Mouse (Mus musculus) neural tube, embryonic 15.5 days (tissue): ENCODE results near the gene Tmem136. TPM values are rescaled to one million over a fixed set of nuclear protein-coding genes. Genes with fewer than 3 reads are reported as not detected.

Experiments used
- ATAC-seq: fragments of 200-750 bp; cut with Nextera tagmentation; 2 replicates; pipeline ENCODE4 v1.8.0; 2017; ENCODE audit warnings: mild to moderate bottlenecking, moderate TSS enrichment, moderate library complexity; ENCODE audit not compliant: low FRiP score
- H3K27ac ChIP-seq: fragments of 300-500 bp; sonication (generic); replicated peaks from 2 replicates; pipeline ENCODE4 v1.5.1; 2015; ENCODE audit warnings: mild to moderate bottlenecking, inconsistent platforms
- H3K27me3 ChIP-seq: fragments of 300-500 bp; sonication (generic); replicated peaks from 2 replicates; pipeline ENCODE4 v1.6.1; 2015; ENCODE audit warnings: inconsistent platforms
- H3K36me3 ChIP-seq: fragments of 300-500 bp; sonication (generic); 2 replicates; pipeline ENCODE4 v1.6.1; 2015; ENCODE audit warnings: inconsistent platforms
- H3K4me1 ChIP-seq: fragments of 300-500 bp; sonication (generic); 2 replicates; pipeline ENCODE4 v1.6.1; 2015; ENCODE audit warnings: inconsistent platforms
- H3K4me2 ChIP-seq: fragments of 300-500 bp; sonication (generic); 2 replicates; pipeline ENCODE4 v1.6.1; 2015; ENCODE audit warnings: inconsistent platforms, mild to moderate bottlenecking, moderate library complexity
- H3K4me3 ChIP-seq: fragments of 300-500 bp; sonication (generic); replicated peaks from 2 replicates; pipeline ENCODE4 v1.5.1; 2015; ENCODE audit warnings: mild to moderate bottlenecking, inconsistent platforms
- H3K9ac ChIP-seq: fragments of 300-500 bp; sonication (generic); replicated peaks from 2 replicates; pipeline ENCODE4 v1.6.1; 2015; ENCODE audit warnings: mild to moderate bottlenecking, inconsistent platforms
- H3K9me3 ChIP-seq: fragments of 300-500 bp; sonication (generic); replicated peaks from 2 replicates; pipeline ENCODE4 v1.6.1; 2016; ENCODE audit warnings: inconsistent platforms
- WGBS: fragments of 180-500 bp; shearing (Covaris S2); methylation state at CpG from one replicate; pipeline ENCODE4 v1.1.7; 2015; ENCODE audit warnings: mixed read lengths; 5-methylcytosine and 5-hydroxymethylcytosine counted together
- polyA plus RNA-seq: library from polyadenylated mRNA; unstranded; fragments of >200 nt; fragmentation: Nextera tagmentation; extraction: Ambion mirVana; gene quantifications from 2 replicates; pipeline ENCODE4 v1.2.1, GENCODE M21; 2015

The Tmem136 gene
- polyA plus RNA-seq, 1 experiment from 2014 or later, result 11.0 TPM

DNA sequence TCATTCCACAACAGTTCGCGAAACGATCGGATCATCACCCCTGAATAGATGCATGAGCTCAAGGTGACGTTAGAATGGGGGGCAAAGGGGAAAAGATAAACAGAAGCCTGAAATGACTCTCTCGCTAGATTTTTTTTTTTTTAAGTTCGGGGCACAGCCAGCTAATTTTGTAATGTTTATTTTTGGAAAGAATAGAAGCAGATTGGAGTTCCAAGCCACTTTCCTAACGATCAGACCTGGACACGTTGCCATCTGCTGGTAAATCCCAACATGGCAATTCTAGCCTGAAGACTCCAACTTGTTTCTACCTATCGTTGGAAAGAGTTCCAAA is 9.2 kb downstream of the Tmem136 start, which contains the start of gene Arhgef12:
Arhgef12 (minus strand) TSS at position 53 of the 331 bp plus-strand sequence.
- ATAC-seq, result no peak
- peak within 1 kb of the TSS; percentile 74 for H3K4me3 ChIP-seq
- no peaks in the 10 kb centered on the region for H3K9me3 ChIP-seq
- peak within 1 kb of the TSS; percentile 85 for H3K27ac ChIP-seq
- peak within 1 kb of the TSS; percentile 81; the same call in 1 of the 2 replicates for H3K9ac ChIP-seq
- peak within 1 kb of the TSS; percentile 89 for H3K4me2 ChIP-seq
- H3K4me1 ChIP-seq, result peaks cover 44% of the 10 kb centered on the region
- peaks cover 25% of the 10 kb centered on the region for H3K36me3 ChIP-seq
- no peaks in the 10 kb centered on the region for H3K27me3 ChIP-seq
- 32% methylated on average over 10 of the region's 10 CpGs for WGBS

DNA sequence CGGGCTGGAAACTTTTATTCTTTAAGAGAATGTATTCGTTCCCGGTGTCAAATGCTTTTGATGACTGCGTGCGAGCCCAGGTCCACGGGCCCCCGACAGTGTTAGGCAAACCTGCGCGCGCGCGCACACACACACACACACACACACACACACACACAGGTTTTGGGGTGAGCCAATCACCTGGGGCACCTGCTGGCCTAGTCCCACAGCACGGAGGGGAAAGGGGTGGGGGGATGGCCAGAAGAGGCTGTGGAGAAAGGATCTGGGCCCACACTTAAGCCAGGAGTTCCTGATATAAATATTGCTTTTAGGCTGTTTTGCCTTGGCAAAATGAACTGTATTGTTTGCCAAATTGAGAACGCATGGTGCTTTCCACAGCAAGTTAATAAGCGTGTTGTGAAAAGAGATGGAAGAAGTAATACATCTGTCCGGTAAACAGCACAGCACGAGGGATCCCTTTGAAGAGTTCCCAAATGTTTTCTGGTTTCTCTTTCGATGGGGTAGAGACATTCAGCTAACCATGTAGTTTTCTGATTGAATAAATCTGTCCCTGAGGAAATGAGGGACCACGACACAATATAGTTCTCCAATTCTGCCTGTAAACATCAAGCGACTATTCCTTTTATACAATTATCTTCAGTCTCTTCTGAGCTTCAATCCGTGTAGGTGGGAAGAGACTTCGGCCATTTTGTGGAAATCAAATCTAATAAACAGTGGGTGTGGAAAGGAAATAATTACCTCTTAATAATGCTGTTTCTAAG is 9.8 kb downstream of the Tmem136 start:
- no peaks in the 10 kb centered on the region for H3K9me3 ChIP-seq
- peak; percentile 39 for ATAC-seq
- WGBS, result 16% methylated on average over 22 of the region's 22 CpGs
- H3K27ac ChIP-seq, result peak overlapping the region; percentile 85
- peak overlapping the region; percentile 74 for H3K4me3 ChIP-seq
- 0 out of 2 replicates have a peak overlapping the region, but pooled peaks have one; percentile 81 for H3K9ac ChIP-seq
- peak overlapping the region; percentile 89 for H3K4me2 ChIP-seq
- peaks cover 20% of the 10 kb centered on the region for H3K36me3 ChIP-seq
- peaks cover 49% of the 10 kb centered on the region for H3K4me1 ChIP-seq
- no peaks in the 10 kb centered on the region for H3K27me3 ChIP-seq

DNA sequence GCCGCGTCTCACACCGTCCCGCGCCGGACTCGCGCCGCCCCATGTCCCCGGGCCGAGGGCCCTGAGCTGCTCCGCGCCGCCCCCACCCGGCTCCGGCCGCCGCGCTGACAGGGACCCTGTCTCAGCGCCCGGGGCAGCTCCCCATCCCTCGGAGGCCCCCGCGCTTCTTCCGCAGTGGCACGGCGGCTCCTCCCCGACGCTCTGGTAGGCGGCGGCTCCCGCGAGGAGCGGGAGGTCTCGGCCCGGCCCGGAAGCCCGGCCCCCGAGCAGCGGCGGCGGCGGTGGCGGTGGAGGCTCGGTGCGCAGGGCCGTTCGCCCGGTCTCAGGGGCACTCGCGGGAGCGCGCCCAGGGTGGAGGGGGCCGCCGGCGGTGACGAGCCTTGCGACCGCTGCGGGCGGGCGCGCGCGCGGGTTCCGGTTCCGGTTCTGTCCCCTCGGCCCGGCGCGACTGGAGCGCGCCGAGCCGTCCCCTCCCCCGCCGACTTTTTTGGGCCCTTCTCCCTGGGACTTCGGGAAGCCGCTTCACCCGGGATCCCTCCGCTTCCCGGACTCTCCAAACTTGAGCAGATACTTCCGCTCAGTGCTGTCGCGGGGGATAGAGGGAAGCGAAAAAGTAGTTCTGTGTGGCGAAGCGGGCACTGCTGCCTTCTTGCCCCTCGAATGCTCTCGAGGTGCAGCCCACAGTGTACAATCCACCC is 10.6 kb downstream of the Tmem136 start:
- peak overlapping the region; percentile 89 for H3K4me2 ChIP-seq
- peaks cover 12% of the 10 kb centered on the region for H3K36me3 ChIP-seq
- peaks cover 49% of the 10 kb centered on the region for H3K4me1 ChIP-seq
- ATAC-seq, result peak; percentile 80
- under 1% methylated on average over 79 of the region's 91 CpGs for WGBS
- no peaks in the 10 kb centered on the region for H3K27me3 ChIP-seq
- H3K9ac ChIP-seq, result peak overlapping the region; percentile 81
- no peaks in the 10 kb centered on the region for H3K9me3 ChIP-seq
- peak overlapping the region; percentile 74 for H3K4me3 ChIP-seq
- H3K27ac ChIP-seq, result peak overlapping the region; percentile 85

DNA sequence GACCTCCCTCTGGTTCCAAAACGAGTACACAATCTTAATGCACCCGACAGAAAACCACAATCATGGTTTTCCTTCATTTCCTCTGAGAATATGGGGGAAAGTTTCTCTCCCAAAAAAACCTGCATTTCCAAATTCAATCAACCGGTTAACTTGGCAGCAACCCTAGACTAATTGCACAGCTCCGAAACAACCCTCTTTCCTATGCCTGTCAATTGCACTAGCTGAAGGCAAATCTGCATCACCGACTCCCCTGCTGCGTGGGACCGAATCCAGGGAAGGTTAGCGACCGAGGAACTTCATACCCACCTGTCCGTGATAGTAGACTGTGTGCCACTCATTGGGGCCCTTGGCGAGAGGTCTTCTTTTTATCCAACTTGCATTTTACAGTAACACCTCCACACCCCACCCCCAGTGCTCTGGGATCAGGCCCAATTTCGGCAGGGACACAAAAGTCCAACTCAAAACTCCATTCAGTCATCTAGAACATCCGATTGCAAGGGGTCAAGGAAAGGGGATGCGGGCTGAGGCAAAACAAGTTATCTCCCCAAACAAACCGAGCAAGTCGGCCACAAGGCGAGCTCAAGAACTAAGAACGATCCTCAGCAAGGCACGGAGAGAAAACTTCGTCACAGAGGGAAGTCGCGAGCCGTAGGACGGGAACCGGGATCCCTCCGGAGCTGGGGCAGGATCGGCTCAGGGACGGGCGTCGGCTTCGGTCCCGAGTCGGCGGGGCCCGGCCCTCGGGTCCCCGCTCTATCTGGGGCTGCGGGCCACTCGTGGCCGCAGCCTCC is 11.3 kb downstream of the Tmem136 start:
- peaks cover 49% of the 10 kb centered on the region for H3K4me1 ChIP-seq
- ATAC-seq, result no peak
- peak overlapping the region; percentile 85 for H3K27ac ChIP-seq
- peaks cover 4% of the 10 kb centered on the region for H3K36me3 ChIP-seq
- H3K4me2 ChIP-seq, result peak overlapping the region; percentile 89
- H3K4me3 ChIP-seq, result peak overlapping the region; percentile 74
- peak overlapping the region; percentile 81 for H3K9ac ChIP-seq
- no peaks in the 10 kb centered on the region for H3K27me3 ChIP-seq
- H3K9me3 ChIP-seq, result no peaks in the 10 kb centered on the region
- WGBS, result under 1% methylated on average over 37 of the region's 40 CpGs

DNA sequence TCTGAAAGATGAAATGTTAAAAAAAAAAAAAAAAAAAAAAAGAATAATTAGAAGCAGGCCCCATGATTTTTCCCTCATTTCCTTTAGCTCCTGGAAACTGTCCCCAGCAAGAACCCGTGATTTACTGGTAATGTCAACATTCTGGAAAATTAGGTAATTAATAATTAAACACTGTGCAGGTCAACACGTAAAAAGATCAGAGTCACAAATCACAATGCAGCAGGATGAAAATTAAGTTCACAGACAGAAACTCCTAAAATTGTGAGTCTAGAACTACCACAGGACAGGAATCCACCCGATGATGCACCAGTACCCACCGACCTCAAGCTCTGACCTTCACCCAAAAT is 11.9 kb downstream of the Tmem136 start:
- peak overlapping the region; percentile 81 for H3K9ac ChIP-seq
- peak overlapping the region; percentile 89 for H3K4me2 ChIP-seq
- peaks cover 52% of the 10 kb centered on the region for H3K4me1 ChIP-seq
- H3K9me3 ChIP-seq, result no peaks in the 10 kb centered on the region
- H3K36me3 ChIP-seq, result 0 out of 2 replicates have a peak, but pooled peaks cover 3% of the 10 kb centered on the region
- WGBS, result 5% methylated on average over 4 of the region's 4 CpGs
- H3K27ac ChIP-seq, result peak overlapping the region; percentile 85; the same call in 1 of the 2 replicates
- ATAC-seq, result no peak
- H3K4me3 ChIP-seq, result peak overlapping the region; percentile 74
- no peaks in the 10 kb centered on the region for H3K27me3 ChIP-seq

DNA sequence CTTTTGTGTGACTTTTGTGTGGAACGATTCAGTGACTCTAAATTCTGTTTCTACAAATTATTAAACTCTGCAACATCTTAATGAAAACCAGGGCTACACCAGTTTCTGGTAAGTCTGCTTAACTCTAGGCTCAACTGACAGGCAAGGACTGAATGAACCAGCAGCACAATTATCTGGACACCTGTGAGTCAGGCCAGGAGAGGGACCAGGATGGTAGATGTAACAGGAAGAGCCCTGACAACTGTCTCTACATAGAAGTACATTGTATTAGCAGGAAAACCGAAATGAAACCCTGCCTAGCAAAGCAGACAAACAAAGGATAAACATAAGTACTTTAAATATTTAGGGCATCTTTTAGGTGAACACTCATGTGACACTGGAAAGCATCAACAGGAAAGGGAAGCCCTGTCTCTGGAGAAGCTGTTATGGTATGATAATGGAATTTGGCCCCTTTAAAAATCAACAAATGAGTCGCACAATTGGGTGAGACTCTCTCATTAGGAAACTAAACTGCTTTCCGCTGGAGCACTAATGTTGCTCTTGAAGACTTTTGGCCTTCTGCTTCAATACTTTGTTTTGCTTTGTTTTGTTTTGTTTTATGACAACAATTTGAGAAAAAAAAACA is 12.6 kb downstream of the Tmem136 start:
- 36% methylated on average over 4 of the region's 4 CpGs for whole genome bisulfite sequencing
- Histone ChIP-seq H3K4me1 (peaks cover 54% of the 10 kb centered on the region), H3K9ac (peak overlapping the region; percentile 32; the same call in 1 of the 2 replicates), H3K4me3 (peak overlapping the region; percentile 74), H3K27me3 (no peaks in the 10 kb centered on the region), H3K9me3 (no peaks in the 10 kb centered on the region), H3K36me3 (no peaks in the 10 kb centered on the region), H3K27ac (no peak overlapping the region), H3K4me2 (peak overlapping the region; percentile 89)
- ATAC-seq, result no peak

DNA sequence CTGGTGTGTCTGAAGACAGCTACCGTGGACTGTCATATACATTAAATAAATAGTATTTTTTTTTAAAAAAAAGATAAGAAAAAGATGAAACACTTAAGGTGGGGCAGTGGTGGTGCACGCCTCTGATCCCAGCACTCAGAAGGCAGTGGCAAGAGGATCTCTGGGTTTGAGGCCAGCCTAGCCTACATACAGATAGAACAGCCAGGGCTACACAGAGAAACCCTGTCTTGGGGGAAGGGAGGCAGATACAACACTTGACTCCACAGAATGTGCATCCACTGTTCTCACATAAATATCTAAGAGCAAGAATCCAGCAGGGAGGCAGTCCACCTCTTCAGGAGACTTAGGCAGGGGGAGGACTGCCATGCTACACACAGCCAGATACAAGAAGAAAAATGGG is 13.4 kb downstream of the Tmem136 start:
- Histone ChIP-seq H3K4me3 (no peak overlapping the region), H3K9me3 (no peaks in the 10 kb centered on the region), H3K36me3 (no peaks in the 10 kb centered on the region), H3K9ac (0 out of 2 replicates have a peak overlapping the region, but pooled peaks have one; percentile 3), H3K4me1 (peaks cover 54% of the 10 kb centered on the region), H3K27ac (no peak overlapping the region), H3K4me2 (peak overlapping the region; percentile 89), H3K27me3 (no peaks in the 10 kb centered on the region)
- WGBS, result 95% methylated on average over 2 of the region's 2 CpGs
- ATAC-seq, result no peak

DNA sequence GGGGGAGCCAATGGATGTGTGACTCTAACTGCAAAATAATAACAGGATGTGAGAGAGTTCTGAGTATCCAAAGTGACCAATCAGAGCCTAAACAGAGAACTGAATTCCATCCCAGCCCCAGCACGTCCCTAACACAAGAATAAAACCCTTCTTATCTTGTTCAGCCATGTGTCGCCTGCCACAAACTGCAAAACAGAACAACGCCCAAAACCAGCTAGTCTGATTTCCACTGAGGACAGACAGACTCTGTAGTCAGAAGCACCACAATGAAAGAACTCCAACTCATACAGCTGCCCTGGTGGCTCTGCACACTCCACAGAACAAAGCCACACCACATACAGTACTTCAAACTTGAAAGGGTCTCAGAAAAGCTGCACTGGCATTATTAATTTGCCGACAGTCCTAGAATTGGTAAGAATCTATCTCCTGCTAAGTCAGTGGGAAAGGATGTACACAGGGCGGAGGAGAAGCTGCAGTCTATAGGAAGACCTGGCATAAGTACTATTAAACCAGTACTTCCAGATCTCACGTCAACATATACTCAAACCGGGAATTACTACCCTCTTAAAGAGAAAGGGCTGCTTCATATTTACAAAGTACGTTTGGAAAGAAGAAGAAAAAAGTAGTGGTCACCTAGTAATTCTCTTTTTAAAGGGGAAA is 14.3 kb downstream of the Tmem136 start:
- H3K4me2 ChIP-seq, result peak overlapping the region; percentile 89
- H3K4me3 ChIP-seq, result no peak overlapping the region
- 76% methylated on average over 8 of the region's 8 CpGs for WGBS
- ATAC-seq, result no peak
- no peaks in the 10 kb centered on the region for H3K27me3 ChIP-seq
- peaks cover 49% of the 10 kb centered on the region for H3K4me1 ChIP-seq
- no peaks in the 10 kb centered on the region for H3K9me3 ChIP-seq
- no peak overlapping the region for H3K9ac ChIP-seq
- H3K36me3 ChIP-seq, result no peaks in the 10 kb centered on the region
- H3K27ac ChIP-seq, result no peak overlapping the region

DNA sequence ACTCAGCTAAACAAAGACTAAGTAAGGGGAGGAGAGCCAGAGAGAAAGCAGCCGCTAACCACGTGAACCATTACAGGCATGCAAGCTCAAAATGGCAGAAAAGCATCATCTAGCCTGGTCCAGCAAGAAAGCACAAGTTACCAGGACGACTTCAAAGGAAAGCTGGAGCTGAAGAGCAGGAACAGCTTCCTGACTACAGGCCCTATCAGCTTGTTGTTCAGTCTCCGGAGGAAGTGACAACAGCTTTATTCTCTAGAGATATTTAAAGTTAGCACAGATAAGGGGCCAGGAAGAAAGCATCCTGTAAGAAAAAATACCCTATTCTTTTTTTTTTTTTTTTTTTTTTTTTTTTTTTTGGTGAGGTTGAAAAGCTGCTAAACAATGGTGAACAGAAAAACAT is 17.4 kb downstream of the Tmem136 start:
- H3K27ac ChIP-seq, result no peak overlapping the region
- no peak for ATAC-seq

DNA sequence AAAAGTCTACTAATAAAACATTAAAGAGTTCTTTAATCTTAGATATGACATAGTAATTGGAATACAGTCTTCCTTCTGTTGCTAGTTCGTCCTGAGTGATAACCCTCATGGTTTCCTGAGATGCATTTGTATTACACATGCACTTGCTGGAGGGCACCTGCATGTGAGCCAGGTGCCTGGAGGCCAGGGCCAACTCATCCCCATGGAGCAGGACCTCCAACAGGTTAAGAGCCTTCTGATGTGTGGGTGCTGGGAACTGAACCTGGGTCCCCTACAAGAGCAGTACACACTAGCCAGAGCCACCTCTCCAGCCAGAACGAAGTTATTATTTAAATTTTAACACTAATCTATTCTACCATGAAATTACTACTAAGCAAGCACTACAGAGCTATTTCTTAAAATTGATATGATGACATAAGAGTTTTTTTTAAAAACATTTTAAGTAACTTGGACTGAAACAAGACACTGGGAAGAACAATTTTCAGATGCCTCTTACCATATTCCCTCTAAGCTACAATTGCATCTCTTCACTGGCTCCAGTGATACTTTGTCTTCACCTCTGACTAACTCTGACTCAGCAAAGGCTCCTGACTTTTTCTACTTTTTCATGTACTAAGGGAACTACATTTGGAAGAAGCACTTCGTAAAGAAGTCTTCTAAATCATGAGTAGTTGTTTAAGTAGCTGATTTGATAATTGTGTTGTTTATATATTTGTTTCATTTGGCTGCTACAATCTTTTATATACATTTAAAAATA is 18.4 kb downstream of the Tmem136 start:
- no peaks in the 10 kb centered on the region for H3K9me3 ChIP-seq
- ATAC-seq, result no peak
- no peak overlapping the region for H3K4me3 ChIP-seq
- no peak overlapping the region for H3K4me2 ChIP-seq
- no peaks in the 10 kb centered on the region for H3K27me3 ChIP-seq
- no peaks in the 10 kb centered on the region for H3K36me3 ChIP-seq
- H3K4me1 ChIP-seq, result peaks cover 25% of the 10 kb centered on the region
- H3K9ac ChIP-seq, result no peak overlapping the region
- 91% methylated on average over 3 of the region's 3 CpGs for WGBS
- no peak overlapping the region for H3K27ac ChIP-seq

More for the DNA sequence above, 17.4 kb downstream of the Tmem136 start:
- H3K4me3 ChIP-seq, result no peak overlapping the region
- no peaks in the 10 kb centered on the region for H3K9me3 ChIP-seq
- 25% methylated on average over 4 of the region's 4 CpGs for WGBS
- H3K36me3 ChIP-seq, result no peaks in the 10 kb centered on the region
- no peak overlapping the region for H3K9ac ChIP-seq
- H3K4me2 ChIP-seq, result no peak overlapping the region
- peaks cover 30% of the 10 kb centered on the region for H3K4me1 ChIP-seq
- no peaks in the 10 kb centered on the region for H3K27me3 ChIP-seq
